Mouse (Mus musculus): Measurements from ENCODE around the gene Dnah17.
A peak's percentile ranks its signal among the peaks of the same experiment; 100 is the strongest.

The Dnah17 gene

DNA sequence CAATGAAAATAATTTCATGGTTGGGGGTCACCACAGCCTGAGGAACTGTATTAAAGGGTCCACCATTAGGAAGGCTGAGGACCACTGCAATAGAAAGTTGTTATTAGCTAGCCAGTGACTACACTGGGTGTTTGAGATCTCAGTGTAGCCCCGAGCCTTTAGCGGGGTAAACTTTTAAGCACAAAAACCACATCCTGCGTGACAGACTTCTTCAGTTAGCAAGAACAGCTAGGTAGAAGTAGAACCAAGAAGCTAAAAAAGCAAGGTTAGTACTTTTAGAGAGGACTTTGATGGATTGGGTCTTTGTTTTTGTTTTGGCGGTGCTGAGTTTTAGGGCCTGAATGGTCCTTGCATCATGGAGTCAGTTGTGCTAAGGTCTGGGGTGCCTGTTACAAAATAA, 13.3 kb upstream of the Dnah17 start:
- DNase-seq (ENCODE audit: low read depth, low spot score) = no peak

- no peak for DNase-seq (ENCODE audit: low read depth, low spot score)
These were observed 12.2 kb upstream of the Dnah17 start for GRCm38 (mm10) chr11:118142547-118143165.

- no peak for DNase-seq (ENCODE audit: low read depth, low spot score)
These were observed 10.5 kb upstream of the Dnah17 start for GRCm38 (mm10) chr11:118140771-118141565.

- no peak for DNase-seq (ENCODE audit: low read depth, low spot score)
These were observed 7.9 kb upstream of the Dnah17 start for GRCm38 (mm10) chr11:118138347-118138746.

- DNase-seq (ENCODE audit: low read depth, low spot score) = no peak
These were observed 5.8 kb upstream of the Dnah17 start for GRCm38 (mm10) chr11:118136172-118136632.

- no peak for DNase-seq (ENCODE audit: low read depth, low spot score)
These were observed 4.8 kb upstream of the Dnah17 start for GRCm38 (mm10) chr11:118135271-118135670.

DNA sequence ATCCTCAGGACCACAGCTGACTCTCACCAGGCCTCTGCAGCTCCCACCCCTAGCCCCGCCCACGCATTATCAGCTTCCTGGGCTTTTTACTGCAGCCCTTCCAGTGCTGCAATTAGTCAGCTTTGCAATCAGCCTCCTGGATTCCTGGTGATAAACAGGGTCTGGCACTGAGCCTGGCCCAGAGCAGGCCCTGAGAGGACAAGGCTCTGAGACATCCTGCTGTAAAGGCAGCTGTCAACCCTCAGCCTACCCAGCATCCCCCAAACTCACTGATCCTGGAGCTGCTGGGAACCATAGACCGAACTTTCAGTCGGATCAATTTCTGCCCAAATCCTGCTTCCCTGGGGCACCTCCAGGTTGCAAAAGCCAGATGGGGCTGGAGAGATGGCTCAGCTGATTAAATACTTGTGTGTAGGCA, 3.3 kb upstream of the Dnah17 start:
- DNase-seq (ENCODE audit: low read depth, low spot score) = no peak

DNA sequence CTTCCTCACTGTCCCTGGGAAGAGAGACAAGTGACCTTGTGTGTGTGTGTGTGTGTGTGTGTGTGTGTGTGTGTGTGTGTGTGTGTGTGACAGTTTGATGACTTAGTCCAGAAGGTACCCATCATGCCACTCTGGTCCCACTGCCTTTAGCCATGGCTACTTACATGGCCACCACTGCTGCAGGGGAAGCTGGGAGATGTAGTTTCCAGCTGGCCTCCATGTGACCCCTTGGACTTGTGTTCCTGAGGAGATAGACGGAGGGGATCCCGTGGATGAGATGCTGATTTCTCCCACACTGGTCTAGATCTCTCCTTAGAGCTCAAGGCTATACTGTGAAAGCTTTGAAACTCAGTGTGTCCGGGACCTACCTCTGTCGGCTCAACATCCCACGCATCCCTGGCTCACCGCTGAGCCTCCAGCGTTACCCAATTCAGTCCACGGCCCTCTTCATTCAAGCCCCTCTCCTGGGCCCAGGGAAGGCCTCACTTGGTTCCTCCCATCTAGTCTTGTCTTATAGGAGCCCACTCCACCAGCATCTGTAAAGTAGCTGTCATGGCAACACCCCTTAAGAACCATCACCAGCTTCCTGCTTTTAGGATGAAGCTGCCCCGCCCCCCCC, 2.8 kb upstream of the Dnah17 start:
- no peak for DNase-seq (ENCODE audit: low read depth, low spot score)

- no peak for DNase-seq (ENCODE audit: low read depth, low spot score)
These were observed 1.7 kb upstream of the Dnah17 start for GRCm38 (mm10) chr11:118132136-118132535.

DNA sequence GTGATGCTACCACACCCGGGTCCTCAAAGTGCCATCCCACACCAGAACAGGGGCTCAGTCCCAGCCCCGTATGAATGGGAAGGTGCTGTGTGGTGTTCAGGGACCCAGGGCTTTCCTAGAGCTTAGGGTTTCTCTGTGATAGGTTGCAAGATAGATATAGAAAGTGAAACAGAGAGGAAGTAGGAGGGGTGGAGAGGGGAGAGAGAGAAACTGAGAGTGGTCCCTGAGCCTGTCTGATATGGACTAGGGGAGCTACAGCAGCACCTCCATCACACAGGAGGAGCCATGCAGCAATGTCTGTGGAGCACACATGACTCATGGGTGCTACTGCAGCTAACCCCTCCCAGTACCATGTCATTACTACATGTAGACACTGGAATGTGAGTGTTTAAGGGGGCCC, 622 bp downstream of the Dnah17 start:
- no peak for DNase-seq (ENCODE audit: low read depth, low spot score)

GRCm38 (mm10) chr11:118121592-118121991, 8.8 kb downstream of the Dnah17 start:
- no peak for DNase-seq (ENCODE audit: low read depth, low spot score)

GRCm38 (mm10) chr11:118118777-118119176, 11.7 kb downstream of the Dnah17 start:
- DNase-seq (ENCODE audit: low read depth, low spot score) = no peak

- no peak for DNase-seq (ENCODE audit: low read depth, low spot score)
These were observed 15.8 kb downstream of the Dnah17 start for GRCm38 (mm10) chr11:118114581-118115110.

- no peak for DNase-seq (ENCODE audit: low read depth, low spot score)
These were observed 16.8 kb downstream of the Dnah17 start for GRCm38 (mm10) chr11:118113516-118114205.

- peak; percentile 82 for DNase-seq (ENCODE audit: low read depth, low spot score)
These were observed 26.4 kb downstream of the Dnah17 start for GRCm38 (mm10) chr11:118104001-118104400.

- peak; percentile 5 for DNase-seq (ENCODE audit: low read depth, low spot score)
These were observed 27.1 kb downstream of the Dnah17 start for GRCm38 (mm10) chr11:118103383-118103782.

GRCm38 (mm10) chr11:118102838-118103237, 27.6 kb downstream of the Dnah17 start:
- peak; percentile 87 for DNase-seq (ENCODE audit: low read depth, low spot score)

GRCm38 (mm10) chr11:118101133-118101532, 29.3 kb downstream of the Dnah17 start:
- DNase-seq (ENCODE audit: low read depth, low spot score) = no peak

DNA sequence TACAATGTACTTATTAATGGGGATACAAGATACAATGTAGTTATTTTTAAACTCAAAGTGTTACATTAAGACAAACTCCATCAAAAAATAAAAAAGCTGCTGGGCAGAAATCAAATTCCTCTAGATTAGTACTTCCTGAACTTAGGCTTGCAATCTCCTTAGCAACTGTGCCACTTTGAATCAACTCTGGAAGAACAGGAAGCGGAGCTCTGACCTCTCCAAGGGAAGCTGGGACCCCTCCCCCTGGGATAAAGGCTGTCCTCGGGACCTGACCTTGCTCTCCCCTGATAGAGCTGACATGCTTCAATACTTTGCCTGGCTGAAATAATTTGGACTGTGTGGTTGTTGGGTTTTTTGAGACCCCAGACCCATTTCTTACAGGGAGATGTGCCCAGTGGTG, 33.7 kb downstream of the Dnah17 start:
- no peak for DNase-seq (ENCODE audit: low read depth, low spot score)

DNA sequence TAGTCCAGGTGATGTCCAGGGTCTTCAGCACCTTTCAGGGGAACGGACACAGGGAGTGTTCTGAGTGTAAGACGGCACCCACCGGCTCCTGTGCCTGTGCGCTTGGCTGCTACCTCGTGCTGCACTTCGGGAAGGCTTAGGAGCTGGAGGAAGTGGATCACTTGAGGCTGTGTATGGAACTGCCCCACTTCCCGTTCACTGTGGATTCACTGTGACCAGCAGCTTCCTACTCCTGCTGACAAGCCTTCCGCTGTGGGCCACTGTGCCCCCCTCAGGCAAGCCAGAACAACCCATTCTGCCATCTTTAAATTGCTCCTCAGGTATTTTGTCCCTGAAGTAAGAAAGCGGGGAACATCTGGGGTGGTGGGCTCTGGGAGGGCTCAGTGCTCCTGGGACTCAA, 35.4 kb downstream of the Dnah17 start:
- no peak for DNase-seq (ENCODE audit: low read depth, low spot score)

DNA sequence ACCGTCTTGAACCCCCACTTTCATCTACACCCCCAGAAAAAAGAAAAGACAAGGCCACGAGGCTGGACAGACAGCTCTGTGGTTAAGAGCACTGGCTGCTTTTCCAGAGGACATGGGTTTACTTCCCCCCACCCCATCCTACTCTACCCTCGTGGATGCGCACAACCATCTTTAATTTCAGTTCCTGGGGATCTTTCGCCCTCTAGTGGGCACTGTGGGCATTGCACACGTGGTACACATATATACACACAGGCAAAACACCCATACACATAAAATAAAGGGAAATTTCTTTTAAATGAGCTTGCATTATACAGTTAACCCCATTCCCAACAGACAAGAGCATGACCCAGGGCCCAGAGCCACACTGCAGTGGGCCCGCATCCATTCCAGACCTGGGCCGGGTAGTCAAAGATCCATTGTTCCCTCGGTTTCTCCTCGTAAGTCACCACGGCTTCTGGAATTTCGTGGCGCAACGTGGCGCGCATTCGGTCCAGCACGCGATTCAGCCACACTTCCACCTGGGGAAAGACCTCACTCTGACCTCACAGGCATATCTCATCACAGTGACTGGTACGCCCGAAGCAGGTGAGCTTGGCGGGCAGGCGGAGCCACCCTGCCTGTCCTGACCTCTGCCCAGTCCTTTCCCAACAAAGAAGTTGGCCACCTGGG, 39.3 kb downstream of the Dnah17 start:
- DNase-seq (ENCODE audit: low read depth, low spot score) = peak; percentile 38
